Mouse (Mus musculus) adrenal gland, adult 2 months (tissue): ENCODE measurements around the gene 4933403O08Rik. TPM values are rescaled to one million over a fixed set of nuclear protein-coding genes. Genes with fewer than 3 reads are reported as not detected.

Experiments
- DNase-seq: peaks from one replicate; pipeline ENCODE4 v3.0.0; 2021
- long read RNA-seq: library from polyadenylated mRNA; stranded (forward); transcript quantifications from one replicate; pipeline ENCODE4 v2.0.0, GENCODE M21; 2021
- polyA plus RNA-seq: library from polyadenylated mRNA; depleted of rRNA; stranded (reverse); fragments of >200 nt; gene quantifications from 2 replicates; pipeline ENCODE4 v1.2.3, GENCODE M21; 2012; rRNA removed
- total RNA-seq, 2 experiments: library from RNA; stranded (reverse); gene quantifications; 2 replicates each; pipeline ENCODE4 v1.2.3; 2021

The 4933403O08Rik gene
- total RNA-seq (1 to 10 TPM; 1.9 to 2.0 TPM), polyA plus RNA-seq (not detected in 2 replicates)
- long read RNA-seq: 0 reads

- no peak for DNase-seq
Measured at GRCm38 (mm10) chrX:112238749-112239148, at the start of gene 4933403O08Rik. Gene 4933403O08Rik (plus strand): TSS chrX:112239049.

- DNase-seq: no peak
Measured at GRCm38 (mm10) chrX:112242916-112243315, 4.1 kb downstream of the 4933403O08Rik start.

GRCm38 (mm10) chrX:112255513-112255912 is 16.7 kb downstream of the 4933403O08Rik start:
- DNase-seq: no peak

- no peak for DNase-seq
Measured at GRCm38 (mm10) chrX:112273550-112273949, 34.7 kb downstream of the 4933403O08Rik start.

Other genes with a start within 250 kb of the 4933403O08Rik start
- gene Tex16, start 228.0 kb upstream of the 4933403O08Rik start, total RNA-seq: 1 to 10 TPM; 2.4 to 2.7 TPM
- 0.04 TPM in 1 of 2 replicates, not detected in the other for gene Tex16, start 228.0 kb upstream of the 4933403O08Rik start, polyA plus RNA-seq
- 10 to 100 TPM; 46.1 to 46.4 TPM for gene Apool, start 72.3 kb downstream of the 4933403O08Rik start, total RNA-seq
- gene Apool, start 72.3 kb downstream of the 4933403O08Rik start, polyA plus RNA-seq: 0.76 and 1.2 TPM in 2 replicates
- gene Satl1, start 167.7 kb downstream of the 4933403O08Rik start, total RNA-seq: not detected
- gene Satl1, start 167.7 kb downstream of the 4933403O08Rik start, polyA plus RNA-seq: not detected in 2 replicates